Mouse (Mus musculus) bone marrow macrophage, adult 2 months (primary cell): ENCODE data around the gene Camkmt.

Experiments
- CTCF ChIP-seq: IDR thresholded peaks from 2 replicates; pipeline ENCODE4 v1.5.1; 2012; ENCODE audit warnings: low read depth, mild to moderate bottlenecking, low read length, moderate library complexity
- POLR2A ChIP-seq: IDR thresholded peaks from 2 replicates; pipeline ENCODE4 v1.6.1; 2012; ENCODE audit warnings: mild to moderate bottlenecking, low read depth, low read length, borderline replicate concordance

DNA sequence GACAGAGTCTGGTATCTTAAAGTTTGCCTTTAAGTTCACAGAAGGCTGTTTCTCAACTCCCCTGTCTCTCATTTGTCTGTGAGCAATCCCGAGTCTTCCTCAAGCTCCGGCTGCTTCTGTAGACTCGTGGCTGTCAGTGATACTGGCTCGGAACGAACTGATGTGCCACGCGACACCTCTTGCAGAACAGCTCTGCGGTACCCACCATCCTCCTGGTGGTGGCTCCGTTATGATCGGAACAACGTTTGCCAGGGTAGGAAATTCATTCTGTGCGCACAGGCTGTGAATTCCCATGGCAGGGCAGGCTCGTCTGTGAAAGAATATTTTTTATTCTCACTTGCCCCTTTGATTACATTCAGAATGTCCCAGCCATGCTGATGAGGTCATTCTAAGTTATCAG lies 221.0 kb downstream of the Camkmt start:
- no peak for TF ChIP-seq CTCF
- TF ChIP-seq POLR2A = no peak
